Mouse (Mus musculus): ENCODE measurements around the gene Rpn2. TPM values are rescaled to one million over a fixed set of nuclear protein-coding genes. Genes with fewer than 3 reads are reported as not detected.

The Rpn2 gene
- polyA plus RNA-seq, 1 experiment from 2014 or later: 283 TPM

DNA sequence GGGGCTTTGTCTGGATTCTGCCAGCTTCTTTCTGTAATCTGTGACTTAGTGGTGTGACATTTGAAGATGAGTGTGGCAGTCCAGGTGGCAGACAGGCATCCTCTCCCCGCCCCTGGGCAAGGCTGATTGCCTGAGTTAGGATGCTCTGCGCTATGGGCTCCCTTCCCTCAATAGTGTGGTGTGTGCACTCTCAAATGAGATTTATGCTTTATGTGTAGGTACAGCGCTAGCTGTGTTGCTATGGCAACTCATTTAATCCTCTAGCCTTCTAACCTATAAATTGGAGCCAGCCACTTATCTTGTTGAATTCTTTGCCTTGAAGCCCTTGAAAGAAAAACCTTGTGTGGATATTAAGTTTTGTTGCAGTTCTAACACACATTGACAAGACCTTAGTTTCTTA, 34.9 kb downstream of the Rpn2 start:
- H3K36me3 ChIP-seq: peaks cover 96% of the 10 kb centered on the region
- no peak overlapping the region for H3K27ac ChIP-seq
- H3K4me3 ChIP-seq: no peak overlapping the region

DNA sequence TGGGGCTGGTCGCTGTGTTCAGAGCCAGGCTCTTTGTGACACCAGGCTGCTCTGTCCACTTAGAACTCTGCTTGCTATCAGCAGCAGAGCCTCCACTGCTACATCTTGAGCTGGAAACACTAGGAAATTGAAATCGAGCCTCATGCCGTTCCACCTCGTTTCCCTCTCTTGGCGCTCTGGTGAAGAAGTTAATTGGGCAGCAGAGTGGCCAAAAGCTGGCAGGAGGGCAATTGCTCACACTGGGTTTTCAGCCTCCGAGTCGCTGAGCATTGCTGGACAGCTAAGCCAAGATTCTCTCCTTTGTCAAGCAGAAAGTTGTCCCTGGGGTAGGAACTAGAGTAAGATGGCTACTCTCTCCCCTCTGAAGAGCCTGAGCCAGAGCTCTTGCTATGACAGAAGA, 35.5 kb downstream of the Rpn2 start:
- no peak overlapping the region for H3K9ac ChIP-seq
- H3K9me3 ChIP-seq: no peaks in the 10 kb centered on the region
- no peak overlapping the region for H3K4me2 ChIP-seq
- H3K27ac ChIP-seq: no peak overlapping the region
- no peaks in the 10 kb centered on the region for H3K27me3 ChIP-seq
- H3K36me3 ChIP-seq: peaks cover 92% of the 10 kb centered on the region
- H3K4me3 ChIP-seq: no peak overlapping the region
- WGBS: 83% methylated on average over 7 of the region's 7 CpGs
- ATAC-seq (ENCODE audit: insufficient number of reproducible peaks, insufficient read depth, low FRiP score, low TSS enrichment, low read depth): no peak
- H3K4me1 ChIP-seq: no peaks in the 10 kb centered on the region

More for the DNA sequence above, 34.9 kb downstream of the Rpn2 start:
- Histone ChIP-seq H3K4me1 (no peaks in the 10 kb centered on the region), H3K4me2 (no peak overlapping the region), H3K9ac (no peak overlapping the region), H3K27me3 (no peaks in the 10 kb centered on the region), H3K9me3 (no peaks in the 10 kb centered on the region)
- ATAC-seq (ENCODE audit: insufficient number of reproducible peaks, insufficient read depth, low FRiP score, low TSS enrichment, low read depth): no peak
- WGBS: 83% methylated on average over 3 of the region's 3 CpGs

DNA sequence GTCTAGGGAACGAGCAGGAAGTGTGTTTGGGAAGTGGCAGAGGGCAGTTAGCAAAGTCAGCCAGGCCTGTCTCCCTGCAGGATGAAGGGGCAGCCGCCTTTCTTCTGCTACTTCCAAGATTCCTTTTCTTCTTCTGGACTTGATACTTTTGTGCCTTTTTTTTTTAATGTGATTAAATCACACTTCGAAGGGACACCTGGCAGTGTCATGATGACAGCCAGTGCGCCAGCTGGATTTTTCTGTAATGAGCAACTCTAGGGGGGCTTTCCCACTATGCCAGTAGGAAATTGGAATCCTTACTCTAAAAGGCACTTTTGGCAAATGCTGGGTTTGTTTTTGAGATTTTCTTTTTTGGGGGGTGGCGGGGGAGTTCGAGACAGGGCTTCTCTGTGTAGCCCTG, 36.7 kb downstream of the Rpn2 start:
- Histone ChIP-seq H3K4me2 (no peak overlapping the region), H3K9me3 (no peaks in the 10 kb centered on the region), H3K27ac (no peak overlapping the region), H3K27me3 (no peaks in the 10 kb centered on the region), H3K9ac (no peak overlapping the region), H3K4me1 (no peaks in the 10 kb centered on the region), H3K4me3 (no peak overlapping the region), H3K36me3 (peaks cover 89% of the 10 kb centered on the region)
- ATAC-seq (ENCODE audit: insufficient number of reproducible peaks, insufficient read depth, low FRiP score, low TSS enrichment, low read depth): no peak
- WGBS: 89% methylated on average over 6 of the region's 6 CpGs

- 79% methylated on average over 14 of the region's 14 CpGs for WGBS
- Histone ChIP-seq H3K9ac (no peak overlapping the region), H3K4me2 (no peak overlapping the region), H3K27ac (no peak overlapping the region; the same call in 1 of the 2 replicates), H3K9me3 (no peaks in the 10 kb centered on the region), H3K27me3 (no peaks in the 10 kb centered on the region), H3K4me3 (no peak overlapping the region), H3K36me3 (peaks cover 89% of the 10 kb centered on the region), H3K4me1 (no peaks in the 10 kb centered on the region)
- no peak for ATAC-seq (ENCODE audit: insufficient number of reproducible peaks, insufficient read depth, low FRiP score, low TSS enrichment, low read depth)
Measured at GRCm38 (mm10) chr2:157316358-157316933, 37.6 kb downstream of the Rpn2 start.

DNA sequence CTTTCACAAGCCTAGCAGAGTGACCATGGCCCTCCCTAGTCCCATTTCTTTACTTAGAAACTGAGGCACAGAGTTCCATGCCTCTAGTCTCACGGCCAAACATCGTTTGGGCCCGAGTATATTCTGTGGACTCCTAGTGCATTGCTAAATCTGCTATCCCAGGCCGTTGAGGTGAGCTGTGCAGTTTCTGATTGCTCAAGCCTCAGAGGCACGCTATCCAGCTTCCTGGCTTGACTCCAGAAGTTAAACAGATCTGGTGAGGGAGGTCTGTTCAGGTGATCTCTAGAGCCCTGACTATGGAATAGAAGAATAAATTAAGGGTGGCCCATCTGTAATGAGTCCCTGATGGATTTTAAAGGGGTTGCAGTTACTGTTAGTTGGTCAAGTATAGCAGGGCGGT, 38.4 kb downstream of the Rpn2 start:
- 89% methylated on average over 6 of the region's 6 CpGs for WGBS
- H3K4me1 ChIP-seq: no peaks in the 10 kb centered on the region
- peaks cover 89% of the 10 kb centered on the region for H3K36me3 ChIP-seq
- H3K4me2 ChIP-seq: no peak overlapping the region
- ATAC-seq (ENCODE audit: insufficient number of reproducible peaks, insufficient read depth, low FRiP score, low TSS enrichment, low read depth): no peak
- no peak overlapping the region; the same call in 1 of the 2 replicates for H3K27ac ChIP-seq
- H3K4me3 ChIP-seq: no peak overlapping the region
- no peaks in the 10 kb centered on the region for H3K9me3 ChIP-seq
- no peak overlapping the region for H3K9ac ChIP-seq
- H3K27me3 ChIP-seq: no peaks in the 10 kb centered on the region

DNA sequence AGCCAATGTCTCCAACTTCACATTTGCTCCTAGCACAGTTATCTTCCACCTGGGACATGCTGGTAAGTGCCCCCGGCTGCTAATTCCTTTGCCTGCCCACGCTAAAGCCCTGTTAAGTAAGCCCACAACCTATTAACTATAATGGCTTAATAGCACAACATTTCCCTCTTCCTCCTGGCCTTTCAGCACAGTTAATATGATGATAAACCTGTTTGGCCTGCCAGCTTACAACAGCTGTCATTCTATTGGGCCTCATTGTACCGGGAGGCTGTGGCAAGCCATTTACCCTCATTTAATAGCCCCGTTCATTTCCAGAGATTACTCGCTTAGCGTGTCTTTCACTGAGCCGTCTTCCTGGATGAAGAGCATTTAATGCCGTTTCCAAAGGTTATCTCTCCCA, 41.3 kb downstream of the Rpn2 start:
- Histone ChIP-seq H3K4me1 (no peaks in the 10 kb centered on the region), H3K4me2 (no peak overlapping the region), H3K9me3 (no peaks in the 10 kb centered on the region), H3K27me3 (no peaks in the 10 kb centered on the region), H3K9ac (no peak overlapping the region), H3K36me3 (peaks cover 89% of the 10 kb centered on the region), H3K27ac (no peak overlapping the region), H3K4me3 (no peak overlapping the region)
- ATAC-seq (ENCODE audit: insufficient number of reproducible peaks, insufficient read depth, low FRiP score, low TSS enrichment, low read depth): no peak
- 66% methylated on average over 8 of the region's 8 CpGs for WGBS

- 31% methylated on average over 5 of the region's 5 CpGs for WGBS
- no peak for ATAC-seq (ENCODE audit: insufficient number of reproducible peaks, insufficient read depth, low FRiP score, low TSS enrichment, low read depth)
- H3K27ac ChIP-seq: no peak overlapping the region; the same call in 1 of the 2 replicates
Measured at GRCm38 (mm10) chr2:157320886-157321285, 42.1 kb downstream of the Rpn2 start.

GRCm38 (mm10) chr2:157322029-157322766, 43.4 kb downstream of the Rpn2 start:
- Histone ChIP-seq H3K4me1 (no peaks in the 10 kb centered on the region), H3K27ac (no peak overlapping the region), H3K27me3 (no peaks in the 10 kb centered on the region), H3K4me3 (no peak overlapping the region), H3K36me3 (peaks cover 91% of the 10 kb centered on the region), H3K4me2 (no peak overlapping the region), H3K9ac (no peak overlapping the region), H3K9me3 (no peaks in the 10 kb centered on the region)
- no peak for ATAC-seq (ENCODE audit: insufficient number of reproducible peaks, insufficient read depth, low FRiP score, low TSS enrichment, low read depth)
- WGBS: 90% methylated on average over 5 of the region's 5 CpGs

More at GRCm38 (mm10) chr2:157320886-157321285, 42.1 kb downstream of the Rpn2 start:
- Histone ChIP-seq H3K9ac (no peak overlapping the region), H3K27me3 (no peaks in the 10 kb centered on the region), H3K36me3 (peaks cover 89% of the 10 kb centered on the region), H3K4me1 (no peaks in the 10 kb centered on the region), H3K4me3 (no peak overlapping the region), H3K9me3 (no peaks in the 10 kb centered on the region), H3K4me2 (no peak overlapping the region)

DNA sequence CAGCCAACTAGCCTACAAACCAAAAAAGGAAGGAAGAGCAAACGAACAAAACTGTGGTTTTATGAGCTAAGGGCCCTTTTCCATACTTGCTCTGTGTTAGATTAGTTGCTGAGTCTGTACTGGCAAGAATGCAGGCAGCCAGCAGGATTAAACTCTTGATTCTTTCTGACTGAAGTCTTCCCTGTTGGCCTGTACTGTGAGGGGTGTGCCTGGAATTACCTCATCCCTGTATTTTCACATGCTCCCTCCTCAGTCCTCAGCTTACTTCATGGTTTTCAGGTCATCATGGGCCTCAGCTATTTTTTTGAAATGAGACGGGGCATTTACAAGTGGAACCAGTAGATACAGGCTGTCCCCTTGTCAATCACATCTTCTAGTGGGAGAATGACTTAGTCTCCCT, 46.4 kb downstream of the Rpn2 start:
- Histone ChIP-seq H3K4me2 (no peak overlapping the region), H3K9me3 (no peaks in the 10 kb centered on the region), H3K27me3 (no peaks in the 10 kb centered on the region), H3K27ac (no peak overlapping the region), H3K36me3 (peaks cover 82% of the 10 kb centered on the region), H3K4me1 (peaks cover 6% of the 10 kb centered on the region; the same call in 1 of the 2 replicates), H3K9ac (no peak overlapping the region), H3K4me3 (no peak overlapping the region)
- WGBS: 85% methylated on average over 2 of the region's 2 CpGs
- no peak for ATAC-seq (ENCODE audit: insufficient number of reproducible peaks, insufficient read depth, low FRiP score, low TSS enrichment, low read depth)

DNA sequence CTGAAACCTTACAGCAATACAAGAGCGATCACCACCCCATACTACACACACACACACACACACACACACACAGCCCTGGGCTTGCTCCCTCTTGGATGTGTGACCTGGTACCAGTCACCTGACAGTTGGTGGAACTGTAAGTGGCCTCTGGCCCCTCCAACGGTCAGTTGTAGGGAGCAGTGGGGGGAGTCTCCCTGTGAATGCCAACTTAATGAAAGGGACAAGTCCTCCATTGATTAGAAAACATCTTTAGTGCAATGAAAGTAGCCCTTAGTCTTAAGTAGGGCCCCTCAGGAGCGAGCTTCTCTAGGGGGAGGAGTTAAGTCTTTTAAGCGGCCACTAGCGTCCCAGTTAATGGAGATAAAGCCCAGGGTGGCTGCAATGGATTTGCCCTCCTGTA, 49.3 kb downstream of the Rpn2 start:
- Histone ChIP-seq H3K4me3 (no peak overlapping the region), H3K4me1 (peaks cover 13% of the 10 kb centered on the region), H3K9ac (no peak overlapping the region), H3K27ac (no peak overlapping the region), H3K9me3 (no peaks in the 10 kb centered on the region), H3K36me3 (peaks cover 55% of the 10 kb centered on the region), H3K27me3 (no peaks in the 10 kb centered on the region), H3K4me2 (no peak overlapping the region)
- ATAC-seq (ENCODE audit: insufficient number of reproducible peaks, insufficient read depth, low FRiP score, low TSS enrichment, low read depth): no peak
- WGBS: 42% methylated on average over 5 of the region's 5 CpGs

- ATAC-seq (ENCODE audit: insufficient number of reproducible peaks, insufficient read depth, low FRiP score, low TSS enrichment, low read depth): no peak
- peaks cover 13% of the 10 kb centered on the region for H3K4me1 ChIP-seq
- no peak overlapping the region for H3K27ac ChIP-seq
- H3K4me3 ChIP-seq: no peak overlapping the region
- H3K9ac ChIP-seq: no peak overlapping the region
- no peaks in the 10 kb centered on the region for H3K9me3 ChIP-seq
- peaks cover 50% of the 10 kb centered on the region for H3K36me3 ChIP-seq
- no peak overlapping the region for H3K4me2 ChIP-seq
- H3K27me3 ChIP-seq: no peaks in the 10 kb centered on the region
- 28% methylated on average over 11 of the region's 11 CpGs for WGBS
Measured at GRCm38 (mm10) chr2:157328570-157328969, 49.8 kb downstream of the Rpn2 start.

DNA sequence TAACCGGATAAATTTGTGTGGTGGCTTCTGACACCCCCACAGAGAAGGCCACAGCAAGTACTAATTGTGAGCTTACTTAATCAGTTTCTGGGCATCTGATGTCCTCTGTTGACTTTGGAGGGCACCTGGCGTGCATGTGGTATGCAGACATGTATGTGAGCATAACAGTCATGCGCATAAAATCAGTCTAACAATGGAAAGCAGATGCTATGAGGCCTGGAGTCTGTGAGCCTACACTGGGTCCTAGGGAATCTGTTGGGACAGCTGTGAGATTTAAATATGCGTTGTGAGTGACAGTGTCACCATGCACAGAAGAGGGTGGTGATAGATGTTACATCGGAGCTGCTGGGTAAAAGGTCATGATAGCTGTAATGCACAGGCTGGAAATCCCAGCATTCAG, 53.2 kb downstream of the Rpn2 start:
- Histone ChIP-seq H3K4me2 (no peak overlapping the region), H3K27ac (no peak overlapping the region), H3K4me3 (no peak overlapping the region), H3K4me1 (peaks cover 13% of the 10 kb centered on the region), H3K9ac (no peak overlapping the region), H3K27me3 (no peaks in the 10 kb centered on the region), H3K36me3 (peaks cover 15% of the 10 kb centered on the region), H3K9me3 (no peaks in the 10 kb centered on the region)
- no peak for ATAC-seq (ENCODE audit: insufficient number of reproducible peaks, insufficient read depth, low FRiP score, low TSS enrichment, low read depth)
- 47% methylated on average over 5 of the region's 5 CpGs for WGBS
